Mouse (Mus musculus) bone marrow macrophage, adult 2 months (primary cell): ENCODE data around the gene Csf2rb2. TPM values are rescaled to one million over a fixed set of nuclear protein-coding genes. Genes with fewer than 3 reads are reported as not detected.

Experiments used
- H3K27ac ChIP-seq: 2 replicates; pipeline ENCODE4 v1.5.1; 2012; ENCODE audit warnings: low read depth, low read length; ENCODE audit not compliant: insufficient read depth
- H3K4me1 ChIP-seq: 2 replicates; pipeline ENCODE4 v1.6.1; 2012; ENCODE audit warnings: low read length; ENCODE audit not compliant: control insufficient read depth, insufficient read depth
- H3K4me3 ChIP-seq: 2 replicates; pipeline ENCODE4 v1.5.1; 2012; ENCODE audit warnings: mild to moderate bottlenecking, low read length, moderate library complexity; ENCODE audit not compliant: insufficient read depth
- CTCF ChIP-seq: IDR thresholded peaks from 2 replicates; pipeline ENCODE4 v1.5.1; 2012; ENCODE audit warnings: low read depth, mild to moderate bottlenecking, low read length, moderate library complexity
- POLR2A ChIP-seq: IDR thresholded peaks from 2 replicates; pipeline ENCODE4 v1.6.1; 2012; ENCODE audit warnings: mild to moderate bottlenecking, low read depth, low read length, borderline replicate concordance
- polyA plus RNA-seq: library from polyadenylated mRNA; stranded (reverse); fragments of >200 nt; gene quantifications from 2 replicates; pipeline ENCODE4 v1.2.4, GENCODE M21; 2012; ENCODE audit not compliant: missing spikeins, insufficient read depth, insufficient read length

Gene Csf2rb2
- polyA plus RNA-seq, 1 experiment: 71.4 TPM

DNA sequence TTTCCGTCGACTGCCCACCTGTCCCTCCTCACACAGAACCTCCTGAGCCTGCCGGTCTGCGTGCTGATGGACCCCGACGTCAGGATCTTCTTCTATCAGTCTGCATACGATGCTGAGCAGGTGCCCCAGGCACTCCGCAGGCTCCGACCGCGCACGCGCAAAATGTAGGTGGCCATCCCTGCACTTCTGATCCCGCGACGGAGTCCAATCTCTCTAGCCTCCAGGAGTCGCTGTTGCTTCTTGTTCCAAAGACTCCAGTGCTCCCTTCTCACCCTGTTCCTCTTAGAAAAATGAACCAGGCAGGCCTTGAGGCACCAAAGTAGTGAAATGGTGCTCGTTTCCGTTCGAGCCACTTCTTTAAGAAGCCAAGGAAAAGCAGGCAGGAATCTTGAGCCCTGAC lies 50.8 kb downstream of the Csf2rb2 start:
- Histone ChIP-seq H3K4me1 (peaks cover 18% of the 10 kb centered on the region), H3K4me3 (no peak overlapping the region), H3K27ac (no peak overlapping the region)
- TF ChIP-seq POLR2A (no peak), CTCF (no peak)

DNA sequence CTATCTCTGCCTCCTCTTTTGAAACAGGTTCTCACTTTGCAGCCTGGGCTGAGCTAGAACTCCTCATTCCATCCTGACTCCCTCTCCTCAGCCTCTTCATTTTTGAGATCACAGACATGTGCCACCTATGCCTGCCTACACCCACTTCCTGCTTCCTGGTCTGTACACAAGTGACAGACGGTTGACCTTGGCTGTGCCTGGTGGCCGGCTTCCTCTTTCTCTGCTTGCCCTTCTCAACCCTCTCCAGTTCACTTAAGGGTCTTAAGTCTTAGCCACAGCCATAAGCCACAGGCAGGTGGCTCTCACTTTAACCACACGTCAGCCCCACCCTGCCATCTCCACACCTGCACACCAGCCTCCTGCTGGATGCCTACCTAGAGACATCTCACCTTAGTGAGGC lies 57.1 kb downstream of the Csf2rb2 start:
- peaks cover 33% of the 10 kb centered on the region for H3K4me1 ChIP-seq
- peak overlapping the region; percentile 58 for H3K4me3 ChIP-seq
- TF ChIP-seq POLR2A (no peak), CTCF (no peak)
- H3K27ac ChIP-seq: peak overlapping the region; percentile 96

DNA sequence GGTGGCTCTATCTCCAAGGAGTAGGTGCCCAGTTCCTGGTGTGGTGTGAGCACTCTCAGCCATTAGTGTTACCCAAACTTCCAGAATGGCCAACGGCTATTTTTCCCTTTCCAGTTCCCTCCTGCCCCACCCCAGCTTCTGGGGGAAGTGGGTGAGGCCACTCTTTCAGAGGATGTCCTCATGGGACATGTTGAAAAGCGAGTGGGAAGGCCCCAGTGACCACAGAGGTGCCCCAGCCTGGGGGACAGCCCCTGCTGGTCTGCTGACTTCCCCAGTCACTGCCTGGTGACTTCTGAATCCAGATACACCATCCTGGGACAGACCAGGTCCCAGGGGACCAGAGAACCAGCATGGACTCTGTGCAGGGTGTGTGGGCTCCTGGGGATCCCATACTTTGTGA lies 57.9 kb downstream of the Csf2rb2 start:
- TF ChIP-seq CTCF (no peak), POLR2A (no peak)
- peak overlapping the region; percentile 96 for H3K27ac ChIP-seq
- H3K4me3 ChIP-seq: peak overlapping the region; percentile 58
- peaks cover 40% of the 10 kb centered on the region for H3K4me1 ChIP-seq

DNA sequence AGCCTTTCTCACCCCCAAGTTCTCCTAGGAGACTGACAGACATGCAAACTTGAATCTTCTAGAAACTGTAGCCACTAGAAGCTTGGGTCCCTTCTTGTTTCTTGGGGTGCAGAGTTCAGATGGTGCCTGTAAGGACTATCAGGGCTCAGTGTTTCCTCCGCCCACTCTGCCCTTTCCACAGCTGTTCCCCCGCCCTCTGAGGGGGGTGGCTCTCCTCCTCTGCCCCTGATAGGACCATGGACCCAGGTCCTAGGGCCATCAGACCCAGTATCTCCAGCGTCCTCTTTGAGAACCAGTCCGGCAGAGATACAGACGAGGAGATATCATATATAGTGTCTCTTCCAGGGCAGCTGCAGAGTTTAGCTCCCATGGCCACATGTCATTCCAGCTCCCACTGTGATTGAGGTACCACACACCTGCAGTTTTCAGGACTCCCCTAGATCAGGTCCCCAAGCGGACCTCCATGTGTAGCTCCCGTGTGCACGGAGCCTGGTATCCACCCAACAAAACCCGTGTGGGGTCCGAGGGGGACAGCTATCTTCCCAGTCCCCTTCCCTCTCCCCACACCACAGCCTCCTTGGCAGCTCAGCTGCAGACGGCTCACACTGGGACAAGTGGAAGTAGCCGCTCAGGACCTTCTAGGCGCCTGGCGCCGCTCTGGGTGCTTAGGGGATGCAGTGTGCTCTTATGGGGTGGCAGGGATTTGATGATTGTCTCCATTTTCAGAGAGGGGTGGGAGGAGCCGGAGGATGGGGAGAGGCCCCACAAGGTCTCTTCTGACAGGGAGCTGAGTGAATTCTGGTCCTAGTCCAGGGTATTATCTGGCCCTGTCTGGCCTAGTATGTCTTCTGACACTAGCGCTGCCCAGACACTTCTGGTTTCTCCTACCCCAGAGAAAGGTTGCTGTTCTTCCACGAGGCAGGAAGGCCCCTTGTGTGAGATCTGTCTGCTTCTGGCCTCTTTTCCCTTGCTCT lies 59.1 kb downstream of the Csf2rb2 start:
- H3K4me1 ChIP-seq: peaks cover 45% of the 10 kb centered on the region
- peak overlapping the region; percentile 58 for H3K4me3 ChIP-seq
- H3K27ac ChIP-seq: peak overlapping the region; percentile 96
- TF ChIP-seq POLR2A: no peak
- no peak for TF ChIP-seq CTCF

DNA sequence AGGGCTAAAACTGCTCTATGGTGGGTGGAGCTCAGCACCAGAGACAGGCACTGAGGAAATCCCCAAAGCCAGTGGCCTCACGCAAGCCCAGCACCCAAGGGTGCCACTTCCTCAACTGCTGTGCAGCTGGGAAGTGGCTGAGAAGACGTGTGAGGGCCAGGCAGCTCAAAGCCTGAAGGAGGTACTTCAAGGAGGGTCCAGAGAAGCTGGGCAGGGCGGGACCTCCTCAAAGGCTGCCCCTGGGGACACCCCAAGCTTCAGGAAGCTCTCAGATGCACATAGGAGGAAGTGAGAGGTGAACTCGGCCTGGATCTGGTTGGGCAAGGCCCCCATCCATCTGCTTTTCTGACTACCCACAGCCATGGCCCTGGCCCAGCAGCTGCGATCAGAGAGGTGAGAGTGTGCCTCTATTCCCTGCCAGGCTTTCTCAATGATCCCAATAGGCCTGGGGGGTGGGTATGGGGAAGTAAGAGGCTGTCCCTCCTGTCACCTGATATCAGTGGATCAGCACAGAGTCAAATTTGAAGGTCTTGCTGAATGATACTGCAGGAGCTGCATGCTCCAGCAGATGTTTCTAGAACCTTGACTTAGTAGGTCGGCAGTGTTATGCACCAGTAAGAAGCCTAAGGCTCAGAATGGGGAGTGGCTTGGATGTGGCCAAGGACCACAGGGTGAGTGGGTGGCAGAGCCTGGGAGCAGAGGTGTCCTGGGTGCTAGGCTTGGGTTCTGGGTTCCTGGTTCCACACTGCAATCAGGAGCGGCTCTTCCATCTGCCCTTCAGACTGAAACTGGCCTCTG lies 60.6 kb downstream of the Csf2rb2 start, which contains the start of gene Ncf4:
Gene Ncf4 (plus strand): TSS at position 107 of the 798 bp plus-strand sequence.
- H3K4me3 ChIP-seq: peak within 1 kb of the TSS; percentile 58
- TF ChIP-seq CTCF (no peak), POLR2A (no peak)
- H3K4me1 ChIP-seq: peaks cover 45% of the 10 kb centered on the region
- peak within 1 kb of the TSS; percentile 98 for H3K27ac ChIP-seq

DNA sequence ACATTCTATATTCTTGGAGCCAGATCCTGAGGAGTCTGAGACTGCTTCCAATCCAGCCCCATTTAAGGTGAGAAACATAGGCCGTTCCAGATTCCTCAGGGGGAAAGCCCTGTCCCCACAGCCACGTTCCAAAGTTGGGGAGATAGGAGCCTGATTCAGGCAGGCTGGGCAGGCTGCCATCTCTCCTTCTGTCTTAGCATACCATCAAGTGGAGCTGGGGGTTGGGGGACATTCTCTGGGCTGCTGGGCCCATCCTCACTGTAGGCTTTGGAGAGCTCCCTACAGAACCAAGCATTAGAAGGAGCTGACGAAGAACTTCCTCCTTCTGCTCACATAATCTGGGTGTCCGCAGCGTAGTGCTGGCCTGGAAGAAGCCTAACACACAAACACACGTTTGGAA lies 61.7 kb downstream of the Csf2rb2 start:
- Histone ChIP-seq H3K4me3 (peak overlapping the region; percentile 39), H3K4me1 (peaks cover 40% of the 10 kb centered on the region), H3K27ac (peak overlapping the region; percentile 98)
- TF ChIP-seq POLR2A: no peak
- no peak for TF ChIP-seq CTCF

DNA sequence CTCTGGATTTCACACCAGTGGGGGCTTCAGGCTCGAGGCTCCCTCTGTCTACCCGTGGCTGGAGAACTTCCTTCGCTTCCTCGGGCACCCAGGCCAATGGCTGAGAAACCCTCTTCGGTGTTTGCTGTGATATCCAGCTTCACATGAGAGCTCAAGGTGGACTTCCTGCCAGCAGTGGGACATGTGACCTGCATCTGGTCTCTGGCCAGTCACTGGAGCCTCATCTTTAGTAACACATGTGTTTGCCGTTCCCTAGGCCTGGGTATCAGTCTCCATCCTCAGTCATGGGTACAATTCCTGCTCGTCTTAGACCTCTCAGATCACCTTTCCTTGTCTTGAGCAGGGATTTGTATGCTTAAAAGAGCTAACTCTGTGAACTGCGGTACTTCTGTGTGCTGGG lies 62.5 kb downstream of the Csf2rb2 start:
- Histone ChIP-seq H3K4me1 (peaks cover 34% of the 10 kb centered on the region), H3K27ac (no peak overlapping the region), H3K4me3 (no peak overlapping the region)
- TF ChIP-seq CTCF (no peak), POLR2A (no peak)

DNA sequence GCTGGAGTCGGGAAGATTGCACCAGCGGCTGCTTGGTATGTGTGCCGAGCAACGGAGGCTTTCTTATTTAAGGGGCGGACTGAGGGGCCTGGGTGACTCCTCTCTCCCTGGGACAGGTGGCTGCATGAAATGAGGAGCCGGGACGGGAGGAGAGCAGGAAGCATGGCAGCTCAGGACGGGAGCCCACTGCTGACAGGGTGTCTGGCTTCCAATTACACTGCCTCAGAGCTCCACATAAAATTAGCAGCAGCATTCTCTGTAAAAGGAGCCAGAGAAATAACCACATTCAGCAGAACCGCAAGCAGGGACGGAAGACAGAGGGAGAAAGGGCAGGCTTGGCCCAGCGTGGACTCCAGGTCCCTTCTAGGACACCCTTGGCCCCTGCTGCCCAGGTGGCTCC lies 64.2 kb downstream of the Csf2rb2 start:
- Histone ChIP-seq H3K4me3 (no peak overlapping the region), H3K4me1 (peaks cover 21% of the 10 kb centered on the region), H3K27ac (no peak overlapping the region)
- no peak for TF ChIP-seq CTCF

DNA sequence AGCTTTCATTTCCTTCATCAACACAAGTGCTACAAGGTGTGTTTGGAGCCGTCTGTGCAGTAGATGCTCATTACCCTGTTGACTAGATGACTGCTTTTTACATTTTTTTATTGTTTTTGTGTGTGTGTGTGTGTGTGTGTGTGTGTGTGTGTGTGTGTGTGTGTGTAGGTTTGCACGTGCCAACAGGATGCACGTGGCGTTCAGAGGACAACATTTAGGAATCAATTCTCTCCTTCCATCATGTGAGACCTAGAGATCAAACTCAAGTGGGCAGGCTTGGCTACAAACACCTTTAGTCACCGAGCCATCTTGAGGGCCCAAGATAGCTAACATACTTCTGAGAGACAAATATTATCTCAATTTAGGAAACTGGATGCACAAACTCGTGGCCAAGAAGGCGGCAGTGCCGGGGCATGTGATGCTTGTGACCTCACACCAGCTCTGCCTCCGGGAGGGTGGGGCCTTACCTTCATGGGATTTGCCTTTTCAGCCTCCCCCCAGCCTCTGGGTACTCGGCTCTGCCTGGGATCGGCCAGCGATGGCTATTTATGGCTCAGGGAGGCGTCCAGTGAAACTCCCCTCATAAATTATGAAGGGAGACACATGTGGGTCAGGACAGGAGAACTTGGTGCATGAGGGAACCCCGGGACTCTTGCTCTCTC lies 65.4 kb downstream of the Csf2rb2 start:
- TF ChIP-seq CTCF (no peak), POLR2A (no peak)
- no peak overlapping the region for H3K4me3 ChIP-seq
- peaks cover 21% of the 10 kb centered on the region for H3K4me1 ChIP-seq
- no peak overlapping the region for H3K27ac ChIP-seq

DNA sequence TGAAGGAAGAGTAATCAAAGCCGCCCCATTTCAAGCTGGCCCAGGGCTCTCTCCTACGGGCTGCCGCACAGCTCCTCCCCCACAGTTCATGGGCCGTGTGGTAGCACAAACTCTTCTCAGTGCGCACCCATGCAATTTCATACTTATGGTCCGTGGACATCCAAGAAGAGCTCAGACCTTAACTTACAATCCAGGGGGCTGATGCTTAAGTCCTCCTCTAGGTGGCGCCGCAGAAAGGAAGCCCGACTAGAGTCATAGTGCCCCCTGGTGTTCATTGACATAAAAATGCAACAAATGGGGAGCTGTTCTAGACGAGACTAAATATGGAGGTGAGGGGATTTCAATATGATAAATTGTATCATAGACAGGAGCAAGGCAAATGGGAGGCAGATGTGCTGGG lies 66.1 kb downstream of the Csf2rb2 start:
- Histone ChIP-seq H3K4me1 (peaks cover 21% of the 10 kb centered on the region), H3K27ac (no peak overlapping the region), H3K4me3 (no peak overlapping the region)
- TF ChIP-seq CTCF: peak; percentile 100
- TF ChIP-seq POLR2A: no peak
